Mouse (Mus musculus) colon, adult 2 months (tissue): ENCODE measurements around the gene Jsrp1. TPM values are rescaled to one million over a fixed set of nuclear protein-coding genes. Genes with fewer than 3 reads are reported as not detected.

Source experiments
- polyA plus RNA-seq: library from polyadenylated mRNA; depleted of rRNA; stranded (reverse); fragments of >200 nt; gene quantifications from 2 replicates; pipeline ENCODE4 v1.2.3, GENCODE M21; 2012; rRNA removed

Jsrp1 gene
- 0.13 TPM in 1 of 2 replicates, not detected in the other for polyA plus RNA-seq

GRCm38 (mm10) chr10:80813366-80813765, at the start of gene Jsrp1:
Gene Jsrp1 (minus strand): TSS chr10:80813498.

GRCm38 (mm10) chr10:80854913-80855748, 41.8 kb upstream of the Jsrp1 start, which contains the start of the genes Lsm7 and Sppl2b:
Gene Lsm7 (minus strand): TSS chr10:80855209.
Gene Sppl2b (plus strand): TSS chr10:80855275.

GRCm38 (mm10) chr10:80843931-80844547, 30.7 kb upstream of the Jsrp1 start, which contains the start of gene Lingo3:
Gene Lingo3 (minus strand): TSS chr10:80844039.

GRCm38 (mm10) chr10:80826151-80827062, 13.1 kb upstream of the Jsrp1 start, which contains the start of gene Oaz1:
Gene Oaz1 (plus strand): TSS chr10:80826656.

GRCm38 (mm10) chr10:80804916-80805315, 8.4 kb downstream of the Jsrp1 start, which contains the start of gene Amh:
Gene Amh (plus strand): TSS chr10:80805243.

GRCm38 (mm10) chr10:80798150-80799006, 14.9 kb downstream of the Jsrp1 start, which contains the start of the genes Sf3a2 and Plekhj1:
Gene Sf3a2 (plus strand): TSS chr10:80798198.
Gene Plekhj1 (minus strand): TSS chr10:80798626.

Other genes with a start within 250 kb of the Jsrp1 start
- gene Klf16, start 236.2 kb downstream of the Jsrp1 start, polyA plus RNA-seq: 32.1 and 34.5 TPM in 2 replicates
- 328 and 390 TPM in 2 replicates for gene Abhd17a, start 223.2 kb downstream of the Jsrp1 start, polyA plus RNA-seq
- gene Scamp4, start 210.6 kb downstream of the Jsrp1 start, polyA plus RNA-seq: 145 and 162 TPM in 2 replicates
- gene Adat3, start 210.6 kb downstream of the Jsrp1 start, polyA plus RNA-seq: 22.0 and 28.5 TPM in 2 replicates
- gene Gm49322, start 207.5 kb downstream of the Jsrp1 start, polyA plus RNA-seq: 3.8 and 4.9 TPM in 2 replicates
- 326 and 352 TPM in 2 replicates for gene Csnk1g2, start 190.7 kb downstream of the Jsrp1 start, polyA plus RNA-seq
- gene Btbd2, start 156.4 kb downstream of the Jsrp1 start, polyA plus RNA-seq: 89.5 and 97.5 TPM in 2 replicates
- gene Mknk2, start 135.4 kb downstream of the Jsrp1 start, polyA plus RNA-seq: 385 and 392 TPM in 2 replicates
- gene Mob3a, start 111.5 kb downstream of the Jsrp1 start, polyA plus RNA-seq: 39.9 and 49.0 TPM in 2 replicates
- 52.3 and 56.7 TPM in 2 replicates for gene Izumo4, start 111.3 kb downstream of the Jsrp1 start, polyA plus RNA-seq
- gene Ap3d1, start 71.2 kb downstream of the Jsrp1 start, polyA plus RNA-seq: 116 and 122 TPM in 2 replicates
- gene Dot1l, start 58.3 kb downstream of the Jsrp1 start, polyA plus RNA-seq: 25.5 and 45.2 TPM in 2 replicates
- gene Sf3a2, start 15.3 kb downstream of the Jsrp1 start, polyA plus RNA-seq: 31.8 and 39.2 TPM in 2 replicates
- gene Plekhj1, start 14.9 kb downstream of the Jsrp1 start, polyA plus RNA-seq: 54.2 and 71.9 TPM in 2 replicates
- 0.67 and 1.1 TPM in 2 replicates for gene Amh, start 8.3 kb downstream of the Jsrp1 start, polyA plus RNA-seq
- gene Oaz1, start 13.2 kb upstream of the Jsrp1 start, polyA plus RNA-seq: 843 and 1,116 TPM in 2 replicates
- not detected in 2 replicates for gene Lingo3, start 30.5 kb upstream of the Jsrp1 start, polyA plus RNA-seq
- gene Lsm7, start 41.7 kb upstream of the Jsrp1 start, polyA plus RNA-seq: 73.9 and 111 TPM in 2 replicates
- 128 and 145 TPM in 2 replicates for gene Sppl2b, start 41.8 kb upstream of the Jsrp1 start, polyA plus RNA-seq
- 0.30 and 0.33 TPM in 2 replicates for gene Tmprss9, start 58.4 kb upstream of the Jsrp1 start, polyA plus RNA-seq
- gene Timm13, start 87.5 kb upstream of the Jsrp1 start, polyA plus RNA-seq: 270 and 310 TPM in 2 replicates
- 42.0 and 44.6 TPM in 2 replicates for gene Lmnb2, start 104.7 kb upstream of the Jsrp1 start, polyA plus RNA-seq
- gene Gadd45b, start 116.6 kb upstream of the Jsrp1 start, polyA plus RNA-seq: 28.3 and 29.6 TPM in 2 replicates
- gene Gng7, start 201.4 kb upstream of the Jsrp1 start, polyA plus RNA-seq: 1.2 and 1.7 TPM in 2 replicates
- gene Diras1, start 212.2 kb upstream of the Jsrp1 start, polyA plus RNA-seq: 0.54 and 0.86 TPM in 2 replicates
- 43.7 and 44.3 TPM in 2 replicates for gene Slc39a3, start 223.9 kb upstream of the Jsrp1 start, polyA plus RNA-seq
- gene Sgta, start 246.7 kb upstream of the Jsrp1 start, polyA plus RNA-seq: 211 and 238 TPM in 2 replicates